Mouse (Mus musculus): ENCODE data around the gene Dync1li1. TPM values are rescaled to one million over a fixed set of nuclear protein-coding genes. Genes with fewer than 3 reads are reported as not detected.

The Dync1li1 gene
- polyA plus RNA-seq, 1 experiment = 41.1 TPM

DNA sequence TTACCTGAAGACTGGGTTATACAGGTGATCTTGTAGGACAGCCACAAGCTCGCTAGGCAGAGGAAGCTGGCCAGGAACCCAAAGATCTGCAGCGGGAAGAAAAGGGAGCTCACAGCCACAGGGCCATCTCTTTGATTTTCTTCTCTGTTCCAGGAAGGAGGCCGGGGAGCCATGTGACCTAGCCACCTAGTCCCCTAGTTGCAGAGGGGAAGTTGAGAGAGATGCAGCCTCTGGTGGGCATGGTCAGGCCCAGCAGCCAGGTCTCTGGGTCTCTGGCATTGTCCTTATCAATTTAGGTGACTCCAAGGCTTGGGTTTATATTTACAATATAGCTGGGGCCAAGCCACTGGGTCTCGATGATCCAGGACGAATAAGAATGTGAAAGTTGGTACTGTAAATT lies 70.2 kb downstream of the Dync1li1 start:
- H3K79me3 ChIP-seq (ENCODE audit: low read depth) = no peaks in the 10 kb centered on the region
- peaks cover 21% of the 10 kb centered on the region for H3K36me3 ChIP-seq (ENCODE audit: control insufficient read depth, insufficient read depth)
- TF ChIP-seq CTCF (IDR thresholded peaks at IDR 0.05; ENCODE audit: control insufficient read depth, insufficient read depth, insufficient read length) (no peak), FOSL1 (IDR thresholded peaks at IDR 0.05; ENCODE audit: insufficient read depth, low read length, poor library complexity, severe bottlenecking) (no peak), MYOG (IDR thresholded peaks at IDR 0.05; ENCODE audit: control insufficient read depth, extremely low read depth, insufficient read length) (no peak), CEBPB (IDR thresholded peaks at IDR 0.05; ENCODE audit: low read depth) (no peak), USF1 (IDR thresholded peaks at IDR 0.05; ENCODE audit: low read depth) (no peak), MAX (IDR thresholded peaks at IDR 0.05) (no peak), MYOD1 (IDR thresholded peaks at IDR 0.05; ENCODE audit: control insufficient read depth, insufficient read length, low read depth) (no peak)
- H3K4me3 ChIP-seq (ENCODE audit: insufficient read depth, poor library complexity, severe bottlenecking) = no peak overlapping the region
- no peak overlapping the region for H3ac ChIP-seq (ENCODE audit: control insufficient read depth, insufficient read length, low read depth)
- no peaks in the 10 kb centered on the region for H3K27me3 ChIP-seq (ENCODE audit: control insufficient read depth, insufficient read depth, insufficient read length)
- no peaks in the 10 kb centered on the region for H3K79me2 ChIP-seq (ENCODE audit: control insufficient read depth, insufficient read depth)

DNA sequence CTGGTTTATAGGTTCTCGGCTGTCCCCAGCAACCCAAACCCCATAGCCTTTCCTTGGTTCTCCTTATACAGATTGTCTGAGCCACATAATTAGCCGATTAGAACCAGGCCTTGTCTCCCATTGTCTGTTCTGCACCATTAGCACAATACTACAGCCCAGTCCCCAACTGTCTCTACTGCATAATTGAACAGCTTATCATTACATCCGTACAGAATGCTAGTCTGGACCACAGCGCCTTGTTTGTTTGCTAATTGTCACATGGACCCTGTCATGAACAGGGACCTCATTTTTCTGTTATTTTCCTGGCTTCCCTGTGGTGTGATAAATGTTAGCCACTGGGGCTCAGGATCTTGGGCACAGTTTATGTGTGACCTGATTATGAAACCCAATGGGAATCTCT lies 71.3 kb downstream of the Dync1li1 start:
- Histone ChIP-seq H3K4me3 (ENCODE audit: insufficient read depth, poor library complexity, severe bottlenecking) (no peak overlapping the region), H3ac (ENCODE audit: control insufficient read depth, insufficient read length, low read depth) (no peak overlapping the region), H3K79me3 (ENCODE audit: low read depth) (no peaks in the 10 kb centered on the region), H3K36me3 (ENCODE audit: control insufficient read depth, insufficient read depth) (peaks cover 21% of the 10 kb centered on the region), H3K27me3 (ENCODE audit: control insufficient read depth, insufficient read depth, insufficient read length) (no peaks in the 10 kb centered on the region), H3K79me2 (ENCODE audit: control insufficient read depth, insufficient read depth) (no peaks in the 10 kb centered on the region)
- no peak for TF ChIP-seq MYOG (IDR thresholded peaks at IDR 0.05; ENCODE audit: control insufficient read depth, extremely low read depth, insufficient read length)
- no peak for TF ChIP-seq CEBPB (IDR thresholded peaks at IDR 0.05; ENCODE audit: low read depth)
- no peak for TF ChIP-seq MYOD1 (IDR thresholded peaks at IDR 0.05; ENCODE audit: control insufficient read depth, insufficient read length, low read depth)
- TF ChIP-seq FOSL1 (IDR thresholded peaks at IDR 0.05; ENCODE audit: insufficient read depth, low read length, poor library complexity, severe bottlenecking) = no peak
- TF ChIP-seq CTCF (IDR thresholded peaks at IDR 0.05; ENCODE audit: control insufficient read depth, insufficient read depth, insufficient read length) = no peak
- TF ChIP-seq USF1 (IDR thresholded peaks at IDR 0.05; ENCODE audit: low read depth) = no peak
- no peak for TF ChIP-seq MAX (IDR thresholded peaks at IDR 0.05)

DNA sequence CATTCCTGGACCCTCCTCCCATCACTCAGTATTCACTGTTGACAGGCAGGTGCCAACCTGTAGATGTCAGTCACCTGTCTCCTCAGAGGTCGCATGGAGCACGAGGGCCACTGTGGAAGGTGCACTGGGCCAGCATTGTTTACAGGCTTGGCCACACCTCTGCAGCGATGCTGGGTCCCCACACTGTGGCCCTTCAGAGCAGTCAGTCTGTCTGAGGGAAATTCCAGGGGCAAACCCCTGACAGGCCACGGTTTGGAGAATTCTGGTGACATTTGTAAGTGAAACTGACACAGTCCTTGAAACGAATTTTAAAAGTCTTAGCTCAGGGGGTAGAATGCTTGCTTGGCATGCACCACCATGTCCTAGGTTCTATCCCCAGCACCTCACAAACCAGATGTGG lies 71.8 kb downstream of the Dync1li1 start:
- peaks cover 21% of the 10 kb centered on the region for H3K36me3 ChIP-seq (ENCODE audit: control insufficient read depth, insufficient read depth)
- no peaks in the 10 kb centered on the region for H3K79me2 ChIP-seq (ENCODE audit: control insufficient read depth, insufficient read depth)
- no peaks in the 10 kb centered on the region for H3K79me3 ChIP-seq (ENCODE audit: low read depth)
- H3ac ChIP-seq (ENCODE audit: control insufficient read depth, insufficient read length, low read depth) = no peak overlapping the region
- no peaks in the 10 kb centered on the region for H3K27me3 ChIP-seq (ENCODE audit: control insufficient read depth, insufficient read depth, insufficient read length)
- no peak for TF ChIP-seq CEBPB (IDR thresholded peaks at IDR 0.05; ENCODE audit: low read depth)
- TF ChIP-seq CTCF (IDR thresholded peaks at IDR 0.05; ENCODE audit: control insufficient read depth, insufficient read depth, insufficient read length) = no peak
- no peak for TF ChIP-seq MAX (IDR thresholded peaks at IDR 0.05)
- no peak for TF ChIP-seq FOSL1 (IDR thresholded peaks at IDR 0.05; ENCODE audit: insufficient read depth, low read length, poor library complexity, severe bottlenecking)
- no peak for TF ChIP-seq MYOG (IDR thresholded peaks at IDR 0.05; ENCODE audit: control insufficient read depth, extremely low read depth, insufficient read length)
- no peak for TF ChIP-seq MYOD1 (IDR thresholded peaks at IDR 0.05; ENCODE audit: control insufficient read depth, insufficient read length, low read depth)
- TF ChIP-seq USF1 (IDR thresholded peaks at IDR 0.05; ENCODE audit: low read depth) = no peak
- no peak overlapping the region for H3K4me3 ChIP-seq (ENCODE audit: insufficient read depth, poor library complexity, severe bottlenecking)

DNA sequence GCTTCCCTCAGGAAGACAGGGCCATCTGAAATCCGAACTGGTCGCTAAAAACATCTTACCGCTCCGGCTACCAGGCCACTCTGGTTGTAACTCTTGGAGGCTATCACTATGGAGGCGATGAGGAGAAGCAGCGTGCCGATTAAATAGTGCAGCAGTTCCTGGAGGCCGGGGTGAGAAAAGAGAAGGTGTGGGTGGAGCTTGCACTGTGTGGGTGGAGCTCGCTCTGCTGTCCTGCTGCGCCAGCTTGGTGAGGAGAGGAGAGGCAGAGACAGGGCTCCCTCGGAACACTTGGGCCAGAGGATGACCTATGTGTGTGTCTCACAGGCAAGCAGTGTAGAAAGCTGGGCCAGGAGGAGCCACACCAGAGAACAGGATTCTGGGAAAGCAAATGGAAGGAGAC lies 73.3 kb downstream of the Dync1li1 start:
- H3K4me3 ChIP-seq (ENCODE audit: insufficient read depth, poor library complexity, severe bottlenecking) = no peak overlapping the region
- H3K79me2 ChIP-seq (ENCODE audit: control insufficient read depth, insufficient read depth) = no peaks in the 10 kb centered on the region
- TF ChIP-seq USF1 (IDR thresholded peaks at IDR 0.05; ENCODE audit: low read depth) (no peak), FOSL1 (IDR thresholded peaks at IDR 0.05; ENCODE audit: insufficient read depth, low read length, poor library complexity, severe bottlenecking) (no peak), CTCF (IDR thresholded peaks at IDR 0.05; ENCODE audit: control insufficient read depth, insufficient read depth, insufficient read length) (no peak), MAX (IDR thresholded peaks at IDR 0.05) (no peak), MYOD1 (IDR thresholded peaks at IDR 0.05; ENCODE audit: control insufficient read depth, insufficient read length, low read depth) (no peak)
- H3K79me3 ChIP-seq (ENCODE audit: low read depth) = no peaks in the 10 kb centered on the region
- no peaks in the 10 kb centered on the region for H3K27me3 ChIP-seq (ENCODE audit: control insufficient read depth, insufficient read depth, insufficient read length)
- no peak overlapping the region for H3ac ChIP-seq (ENCODE audit: control insufficient read depth, insufficient read length, low read depth)
- H3K36me3 ChIP-seq (ENCODE audit: control insufficient read depth, insufficient read depth) = peaks cover 21% of the 10 kb centered on the region

DNA sequence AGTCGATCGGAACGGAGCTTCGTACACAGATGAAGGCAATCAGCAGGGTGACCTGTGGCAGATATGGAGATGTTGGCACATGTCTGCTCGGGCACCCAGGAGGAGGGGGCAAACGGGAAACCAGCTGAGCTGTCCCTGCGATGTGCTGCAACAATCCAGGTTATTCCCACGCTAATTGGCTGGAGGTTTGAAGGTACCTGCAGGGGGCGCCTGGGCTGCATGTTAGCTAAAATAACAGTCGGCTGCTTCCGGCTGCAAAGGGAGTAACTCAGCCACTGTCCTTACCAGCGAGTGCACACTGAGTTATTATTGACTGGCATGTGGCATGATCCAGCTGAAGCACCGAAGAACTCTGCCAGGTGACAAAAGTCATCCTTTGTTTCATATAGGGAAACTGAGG lies 74.8 kb downstream of the Dync1li1 start:
- H3K27me3 ChIP-seq (ENCODE audit: control insufficient read depth, insufficient read depth, insufficient read length) = no peaks in the 10 kb centered on the region
- H3K79me2 ChIP-seq (ENCODE audit: control insufficient read depth, insufficient read depth) = no peaks in the 10 kb centered on the region

DNA sequence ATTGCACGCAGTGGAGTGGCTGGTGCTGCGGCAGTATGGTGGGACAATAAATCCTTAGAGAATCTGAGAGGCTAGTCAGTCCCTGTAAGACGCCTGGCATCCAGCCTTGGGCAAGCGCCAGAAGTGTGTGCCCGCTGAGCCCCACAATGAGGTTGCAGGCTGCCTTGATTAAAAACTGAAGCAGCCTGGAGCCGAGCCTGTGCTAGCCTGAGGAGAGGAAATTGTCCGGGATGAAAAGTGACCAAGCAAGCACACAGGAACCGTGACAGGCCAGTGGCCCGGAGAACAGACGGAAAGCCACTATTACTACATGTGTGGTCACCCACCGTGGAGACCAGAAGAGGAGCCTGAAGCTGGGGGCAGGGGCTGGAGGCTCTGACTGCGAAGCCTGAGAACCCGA lies 78.4 kb downstream of the Dync1li1 start:
- Histone ChIP-seq H3K79me3 (ENCODE audit: low read depth) (no peaks in the 10 kb centered on the region), H3K36me3 (ENCODE audit: control insufficient read depth, insufficient read depth) (peaks cover 3% of the 10 kb centered on the region)
- TF ChIP-seq MYOG (IDR thresholded peaks at IDR 0.05; ENCODE audit: control insufficient read depth, extremely low read depth, insufficient read length) = no peak

More for the DNA sequence above, 74.8 kb downstream of the Dync1li1 start:
- H3ac ChIP-seq (ENCODE audit: control insufficient read depth, insufficient read length, low read depth) = no peak overlapping the region
- H3K79me3 ChIP-seq (ENCODE audit: low read depth) = no peaks in the 10 kb centered on the region
- TF ChIP-seq CTCF (IDR thresholded peaks at IDR 0.05; ENCODE audit: control insufficient read depth, insufficient read depth, insufficient read length) (peak; percentile 3), USF1 (IDR thresholded peaks at IDR 0.05; ENCODE audit: low read depth) (no peak)
- peaks cover 19% of the 10 kb centered on the region for H3K36me3 ChIP-seq (ENCODE audit: control insufficient read depth, insufficient read depth)
- H3K4me3 ChIP-seq (ENCODE audit: insufficient read depth, poor library complexity, severe bottlenecking) = no peak overlapping the region

More for the DNA sequence above, 78.4 kb downstream of the Dync1li1 start:
- H3K79me2 ChIP-seq (ENCODE audit: control insufficient read depth, insufficient read depth) = no peaks in the 10 kb centered on the region
- H3K27me3 ChIP-seq (ENCODE audit: control insufficient read depth, insufficient read depth, insufficient read length) = no peaks in the 10 kb centered on the region
- no peak overlapping the region for H3ac ChIP-seq (ENCODE audit: control insufficient read depth, insufficient read length, low read depth)
- H3K4me3 ChIP-seq (ENCODE audit: insufficient read depth, poor library complexity, severe bottlenecking) = no peak overlapping the region

Measured in C2C12 (cell line).